Mouse (Mus musculus) lung, postnatal 0 days (tissue): ENCODE measurements around the gene Atf4. TPM values are rescaled to one million over a fixed set of nuclear protein-coding genes. Genes with fewer than 3 reads are reported as not detected.

Experiments
- ATAC-seq: fragments of 200-750 bp; cut with Nextera tagmentation; 2 replicates; pipeline ENCODE4 v1.8.0; 2017; ENCODE audit warnings: moderate library complexity
- DNase-seq: peaks from one replicate; pipeline ENCODE4 v3.0.0-alpha.2; 2016; ENCODE audit warnings: low spot score
- H3K27ac ChIP-seq: fragments of 300-500 bp; sonication (generic); 2 replicates; pipeline ENCODE4 v1.5.1; 2014; ENCODE audit warnings: antibody characterized with exemption, mild to moderate bottlenecking, low read length, mixed read lengths
- H3K27me3 ChIP-seq: fragments of 300-500 bp; sonication (generic); replicated peaks from 2 replicates; pipeline ENCODE4 v1.6.1; 2014; ENCODE audit warnings: low read length, mixed read lengths; ENCODE audit not compliant: insufficient read depth
- H3K36me3 ChIP-seq: fragments of 300-500 bp; sonication (generic); 2 replicates; pipeline ENCODE4 v1.6.1; 2014; ENCODE audit warnings: low read length, mixed read lengths; ENCODE audit not compliant: insufficient read depth
- H3K4me1 ChIP-seq: fragments of 300-500 bp; sonication (generic); 2 replicates; pipeline ENCODE4 v1.6.1; 2014; ENCODE audit warnings: antibody characterized with exemption, low read depth, low read length, mixed read lengths; ENCODE audit not compliant: insufficient read depth
- H3K4me2 ChIP-seq: fragments of 300-500 bp; sonication (generic); replicated peaks from 2 replicates; pipeline ENCODE4 v1.6.1; 2014; ENCODE audit warnings: low read depth, mild to moderate bottlenecking, low read length, moderate library complexity, mixed read lengths
- H3K4me3 ChIP-seq: fragments of 300-500 bp; sonication (generic); 2 replicates; pipeline ENCODE4 v1.5.1; 2014; ENCODE audit warnings: low read depth, low read length
- H3K9ac ChIP-seq: fragments of 300-500 bp; sonication (generic); replicated peaks from 2 replicates; pipeline ENCODE4 v1.6.1; 2014; ENCODE audit warnings: low read depth, mild to moderate bottlenecking
- H3K9me3 ChIP-seq: fragments of 300-500 bp; sonication (generic); 2 replicates; pipeline ENCODE4 v1.6.1; 2016; ENCODE audit warnings: low read length, mixed read lengths
- CTCF ChIP-seq: IDR thresholded peaks from 2 replicates; pipeline ENCODE4 v1.5.1; 2016; ENCODE audit warnings: antibody characterized with exemption, mild to moderate bottlenecking
- EP300 ChIP-seq: IDR thresholded peaks from 2 replicates; pipeline ENCODE4 v1.6.1; 2016; ENCODE audit warnings: antibody characterized with exemption, mild to moderate bottlenecking, control low read depth
- WGBS: fragments of 180-500 bp; shearing (Covaris S2); extraction: QIAGEN DNeasy Blood & Tissue Kit; methylation state at CpG from one replicate; pipeline ENCODE4 v1.1.7; 2014; 5-methylcytosine and 5-hydroxymethylcytosine counted together
- polyA plus RNA-seq: library from polyadenylated mRNA; unstranded; fragments of >200 nt; fragmentation: Nextera tagmentation; extraction: Ambion mirVana; gene quantifications from 2 replicates; pipeline ENCODE4 v1.2.1, GENCODE M21; 2015

The Atf4 gene
- polyA plus RNA-seq, 1 experiment from 2014 or later = 115 TPM

DNA sequence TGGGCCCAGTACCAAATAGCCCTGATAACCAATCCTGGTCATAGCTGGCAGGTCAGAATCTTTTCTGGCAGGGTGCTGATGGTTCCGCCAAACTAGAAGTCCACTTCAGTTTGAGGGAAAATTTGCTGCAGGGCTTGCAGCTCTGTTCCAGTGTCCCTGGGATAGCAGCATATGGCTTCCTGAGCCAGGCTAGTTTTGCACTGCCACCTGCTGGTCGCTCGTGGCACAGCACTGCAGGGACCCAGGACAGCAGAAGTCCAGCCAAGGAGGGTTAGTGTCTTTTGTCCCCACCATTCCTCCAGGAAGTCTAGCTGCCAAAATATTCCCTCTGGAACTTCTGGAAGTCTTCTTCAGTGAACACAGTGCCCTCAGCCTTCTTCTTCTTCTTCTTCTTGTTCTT, 5.7 kb downstream of the Atf4 start:
- Histone ChIP-seq H3K27me3 (no peaks in the 10 kb centered on the region), H3K36me3 (peaks cover 13% of the 10 kb centered on the region), H3K4me3 (no peak overlapping the region), H3K4me1 (peaks cover 10% of the 10 kb centered on the region; the same call in 1 of the 2 replicates), H3K27ac (no peak overlapping the region), H3K9ac (no peak overlapping the region), H3K4me2 (no peak overlapping the region), H3K9me3 (no peaks in the 10 kb centered on the region)
- DNase-seq (peak; percentile 84), ATAC-seq (no peak)
- WGBS = 13% methylated on average over 3 of the region's 3 CpGs
- TF ChIP-seq CTCF = peak; percentile 96
- no peak for TF ChIP-seq EP300

DNA sequence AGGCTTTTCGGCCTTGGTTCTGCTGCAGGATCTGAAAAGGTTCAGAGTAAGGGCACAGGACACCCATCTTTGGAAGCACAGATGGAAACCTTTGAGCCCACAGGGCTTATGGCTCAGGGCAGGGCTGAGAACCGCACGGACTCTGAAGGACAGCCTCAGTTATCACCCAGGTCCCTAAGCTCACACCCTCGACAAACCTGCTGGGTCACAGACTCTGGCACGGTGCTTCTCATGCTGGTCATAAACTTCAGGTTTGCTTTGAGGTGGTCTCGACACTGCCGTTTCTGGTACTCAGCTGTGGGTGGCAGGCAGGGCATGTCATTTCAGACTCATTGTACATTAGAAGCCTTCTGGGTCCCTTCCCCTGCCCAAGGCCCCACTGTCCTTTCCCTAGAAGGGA, 6.1 kb downstream of the Atf4 start:
- Histone ChIP-seq H3K9ac (no peak overlapping the region), H3K27ac (no peak overlapping the region), H3K9me3 (no peaks in the 10 kb centered on the region), H3K4me1 (peaks cover 10% of the 10 kb centered on the region; the same call in 1 of the 2 replicates), H3K4me3 (no peak overlapping the region), H3K4me2 (no peak overlapping the region), H3K27me3 (no peaks in the 10 kb centered on the region), H3K36me3 (peaks cover 13% of the 10 kb centered on the region)
- ATAC-seq = no peak
- WGBS = 79% methylated on average over 7 of the region's 7 CpGs
- DNase-seq = no peak
- TF ChIP-seq CTCF (no peak), EP300 (no peak)

DNA sequence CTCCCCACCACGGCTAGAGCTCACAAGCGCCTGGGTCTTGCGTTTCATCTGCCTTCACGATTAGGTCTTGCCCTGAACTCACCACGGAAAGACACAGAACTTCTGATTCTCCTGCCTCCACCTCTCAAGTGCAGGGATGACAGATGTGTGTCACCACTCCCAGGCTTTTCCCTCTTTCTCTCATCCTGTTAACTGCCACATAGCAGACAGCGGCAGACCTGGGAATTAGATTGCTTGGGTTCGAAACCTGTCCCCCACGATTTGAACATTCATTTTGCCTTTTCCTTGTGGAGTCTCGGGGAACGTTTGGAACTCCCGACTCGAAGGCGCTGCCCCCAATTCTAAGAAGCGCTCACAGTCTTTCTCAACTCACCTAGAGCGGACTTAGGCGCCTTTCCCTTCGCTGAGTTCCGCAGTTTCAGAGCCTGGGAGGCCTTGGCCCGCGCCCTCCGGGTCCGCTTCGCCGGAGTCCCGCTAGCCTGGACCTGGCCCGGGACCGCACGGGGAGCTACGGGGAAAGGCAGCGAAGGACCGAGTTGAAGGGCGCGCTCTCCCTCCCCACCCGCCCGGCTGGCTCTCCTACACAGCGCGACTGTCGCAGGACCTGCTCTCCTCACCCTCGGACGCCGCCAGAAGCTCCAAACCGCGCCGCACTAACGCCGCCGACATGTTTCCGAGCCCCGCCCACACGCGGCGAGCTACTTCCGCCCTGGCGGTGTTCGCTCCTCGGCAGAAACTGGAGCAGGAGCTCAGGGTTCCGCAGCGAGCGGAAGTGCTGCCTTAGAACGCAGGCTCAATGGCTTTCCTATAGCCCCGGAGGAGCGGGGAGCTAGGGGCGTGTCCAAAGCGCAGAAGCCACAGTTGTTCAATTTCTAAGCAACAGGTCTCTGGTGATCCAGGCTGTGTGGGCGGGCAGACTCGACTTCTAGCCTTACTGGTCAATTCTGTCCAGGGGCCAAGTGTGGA, 8.9 kb downstream of the Atf4 start, which contains the start of gene Rps19bp1:
Gene Rps19bp1 (minus strand): TSS at position 706 of the 966 bp plus-strand sequence.
- TF ChIP-seq CTCF = no peak
- TF ChIP-seq EP300 = no peak
- Histone ChIP-seq H3K4me3 (peak within 1 kb of the TSS; percentile 82), H3K27me3 (no peaks in the 10 kb centered on the region), H3K27ac (peak within 1 kb of the TSS; percentile 73), H3K4me1 (no peaks in the 10 kb centered on the region), H3K9me3 (no peaks in the 10 kb centered on the region), H3K9ac (peak within 1 kb of the TSS; percentile 76), H3K4me2 (peak within 1 kb of the TSS; percentile 82), H3K36me3 (no peaks in the 10 kb centered on the region)
- 3% methylated on average over 66 of the region's 66 CpGs for WGBS
- DNase-seq (peak; percentile 96), ATAC-seq (peak; percentile 96)

DNA sequence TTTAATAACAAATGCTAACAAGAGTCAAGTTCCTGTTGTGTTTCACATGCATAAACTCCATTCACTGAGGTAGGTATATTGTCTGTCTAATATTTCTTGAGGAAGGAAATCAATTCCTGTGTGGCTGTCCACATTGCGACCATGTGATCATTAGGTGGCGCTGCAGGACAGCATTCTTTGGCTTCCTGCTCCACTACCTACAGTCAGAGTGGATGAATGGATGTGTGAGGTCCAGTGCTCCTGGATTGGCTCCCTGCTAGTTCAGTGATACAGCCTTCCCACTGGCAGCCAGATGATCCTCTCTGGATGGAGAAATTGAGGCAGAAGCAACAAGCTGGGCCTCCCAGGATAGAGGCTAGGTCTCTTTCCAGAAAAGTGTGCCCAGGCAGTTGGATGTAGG, 11.3 kb downstream of the Atf4 start:
- TF ChIP-seq EP300 (no peak), CTCF (peak; percentile 93)
- Histone ChIP-seq H3K4me3 (no peak overlapping the region), H3K27me3 (no peaks in the 10 kb centered on the region), H3K27ac (no peak overlapping the region), H3K4me2 (no peak overlapping the region), H3K4me1 (no peaks in the 10 kb centered on the region), H3K9me3 (no peaks in the 10 kb centered on the region), H3K9ac (no peak overlapping the region), H3K36me3 (no peaks in the 10 kb centered on the region)
- 2% methylated on average over 2 of the region's 2 CpGs for WGBS
- ATAC-seq = peak; percentile 36
- peak; percentile 84 for DNase-seq

DNA sequence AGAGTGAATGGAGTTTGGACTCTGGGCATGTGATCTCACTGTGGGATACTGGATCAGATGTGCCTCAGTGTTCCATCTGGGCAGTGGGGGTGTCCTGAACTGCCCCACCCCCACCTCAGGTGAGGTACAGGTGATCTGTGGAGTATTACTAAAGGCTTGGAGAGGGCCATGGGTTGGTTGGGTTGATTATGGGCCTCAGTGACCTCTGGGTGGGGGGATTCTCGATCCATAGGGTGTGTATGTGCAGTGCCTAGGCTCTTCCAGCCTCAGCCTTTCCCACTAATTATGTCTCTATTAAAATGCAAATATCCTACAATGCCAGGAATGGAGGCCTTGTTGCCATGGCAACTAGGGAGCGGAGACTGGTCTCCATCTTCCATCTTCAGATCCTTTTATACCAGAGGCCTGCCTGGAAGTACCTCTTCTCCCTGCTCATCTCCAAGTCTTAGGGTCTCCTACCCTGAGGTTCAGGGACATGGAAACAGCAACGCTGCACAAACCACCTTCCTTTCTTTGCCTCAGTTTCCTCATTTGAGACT, 16.9 kb downstream of the Atf4 start:
- Histone ChIP-seq H3K36me3 (no peaks in the 10 kb centered on the region), H3K4me2 (no peak overlapping the region), H3K27ac (no peak overlapping the region), H3K27me3 (no peaks in the 10 kb centered on the region), H3K9ac (no peak overlapping the region), H3K9me3 (no peaks in the 10 kb centered on the region), H3K4me3 (no peak overlapping the region), H3K4me1 (no peaks in the 10 kb centered on the region)
- TF ChIP-seq CTCF (no peak), EP300 (no peak)
- 80% methylated on average over 3 of the region's 3 CpGs for WGBS
- DNase-seq (no peak), ATAC-seq (no peak)

DNA sequence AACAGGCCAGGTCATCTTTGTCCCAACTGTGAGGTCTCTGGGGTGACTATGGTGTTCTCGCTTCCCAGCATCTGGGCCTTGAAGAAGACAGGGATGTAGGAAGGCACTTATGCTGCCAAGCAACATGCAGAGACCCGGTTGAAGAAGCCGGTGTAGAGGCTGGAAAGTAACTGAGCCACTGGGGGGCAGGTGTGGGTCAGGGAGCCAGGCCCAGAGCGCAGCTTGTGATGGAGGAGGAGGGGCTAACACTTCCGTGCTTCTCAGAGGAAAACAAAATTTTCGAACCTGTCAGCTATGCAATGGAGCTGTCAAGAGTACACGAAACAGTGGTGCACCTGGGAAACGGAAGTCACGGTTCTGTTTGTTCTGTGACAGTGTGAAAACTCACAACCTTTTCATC, 22.1 kb downstream of the Atf4 start:
- 46% methylated on average over 9 of the region's 9 CpGs for WGBS
- Histone ChIP-seq H3K4me3 (no peak overlapping the region), H3K27me3 (no peaks in the 10 kb centered on the region), H3K36me3 (no peaks in the 10 kb centered on the region), H3K27ac (no peak overlapping the region), H3K9ac (no peak overlapping the region), H3K9me3 (no peaks in the 10 kb centered on the region), H3K4me2 (no peak overlapping the region), H3K4me1 (no peaks in the 10 kb centered on the region)
- no peak for TF ChIP-seq EP300
- TF ChIP-seq CTCF = no peak
- no peak for ATAC-seq
- DNase-seq = no peak
